Mouse (Mus musculus) T-cell, adult 2 months (primary cell): ENCODE data around the gene Mageb2.
"Not testable (repeated sequence)": the region's sequence is repeated elsewhere in the genome, so short reads cannot be mapped to it uniquely, and the experiment has no call there.

Experiments used
- DNase-seq: peaks from one replicate; pipeline ENCODE4 v3.0.0; 2022; ENCODE audit warnings: low spot score

Mageb2 gene

GRCm38 (mm10) chrX:91331390-91331789 is at the start of gene Mageb2:
Mageb2 (plus strand) TSS chrX:91331690.
- not testable (repeated sequence) for DNase-seq

- not testable (repeated sequence) for DNase-seq
Observed at GRCm38 (mm10) chrX:91313256-91313655, 18.2 kb upstream of the Mageb2 start.
